Comparison of ENCODE assay signal across 12 mouse cellular contexts in genomic region chr7:132801509-132801908, GRCm38 (mm10). TPM values are rescaled to one million over a fixed set of nuclear protein-coding genes. Genes with fewer than 3 reads are reported as not detected.
DNase-seq lines count a peak whose midpoint lies in the region; ATAC-seq and TF ChIP-seq lines count a peak whose summit lies in the region.
"Had no signal": no experiment of that assay in that cellular context is flagged by ENCODE, and none has a peak within 500 bp of the region (broad histone marks: within the 10 kb centered on the region; RNA-seq: fewer than 3 reads in every experiment).

No protein-coding gene starts in this region.

- 93% methylated on average over 5 of the region's 5 CpGs for WGBS in forebrain, embryonic 11.5 days
- WGBS in forebrain, postnatal 0 days, result 93% methylated on average over 5 of the region's 5 CpGs
- 81% methylated on average over 5 of the region's 5 CpGs for WGBS in kidney, postnatal 0 days
- 73% methylated on average over 5 of the region's 5 CpGs for WGBS in spleen, adult 2 months
- 78% methylated on average over 5 of the region's 5 CpGs for WGBS in stomach, postnatal 0 days

- no peak for TF ChIP-seq EP300 in stomach, postnatal 0 days (optimal IDR thresholded peaks at IDR 0.05)

- H3K9me3 ChIP-seq in forebrain, embryonic 11.5 days (ENCODE audit: control insufficient read depth, low read length), result no peaks in the 10 kb centered on the region
- H3K9me3 ChIP-seq in forebrain, postnatal 0 days (ENCODE audit: low read length), result no peaks in the 10 kb centered on the region
- no peaks in the 10 kb centered on the region for H3K9me3 ChIP-seq in kidney, postnatal 0 days (replicated peaks; ENCODE audit: low read length)
- H3K9me3 ChIP-seq in stomach, postnatal 0 days (ENCODE audit: control insufficient read depth, low read length), result no peaks in the 10 kb centered on the region
- H3K9me3 ChIP-seq: hindbrain, embryonic 12.5 days; limb, embryonic 13.5 days had no signal

- intact Hi-C loops in left cerebral cortex, postnatal 4 days (cut with DNase I), result no loop called here

- no peak overlapping the region for H3K27ac ChIP-seq in forebrain, embryonic 11.5 days (ENCODE audit: low read depth, low read length)
- H3K27ac ChIP-seq in forebrain, postnatal 0 days (ENCODE audit: low read depth, low read length), result no peak overlapping the region
- H3K27ac ChIP-seq in kidney, postnatal 0 days, result peak overlapping the region; percentile 68
- peak overlapping the region; percentile 35; the same call in 1 of the 2 replicates for H3K27ac ChIP-seq in spleen, adult 2 months (ENCODE audit: insufficient read depth, low read length)
- peak overlapping the region; percentile 45; the same call in 1 of the 2 replicates for H3K27ac ChIP-seq in stomach, postnatal 0 days (replicated peaks)
- H3K27ac ChIP-seq: hindbrain, embryonic 12.5 days; limb, embryonic 13.5 days had no signal

- no peak for ATAC-seq in forebrain, embryonic 11.5 days (replicated peaks; ENCODE audit: low FRiP score)
- no peak for ATAC-seq in forebrain, postnatal 0 days
- no peak for ATAC-seq in kidney, postnatal 0 days (replicated peaks; ENCODE audit: low FRiP score, low read depth)
- ATAC-seq in stomach, postnatal 0 days (ENCODE audit: low FRiP score, low TSS enrichment), result peak; percentile 22; the same call in 1 of the 2 replicates

- no peak overlapping the region for H3K9ac ChIP-seq in forebrain, embryonic 11.5 days (ENCODE audit: low read length)
- no peak overlapping the region for H3K9ac ChIP-seq in forebrain, postnatal 0 days
- H3K9ac ChIP-seq in kidney, postnatal 0 days (ENCODE audit: low read depth, low read length), result no peak overlapping the region
- no peak overlapping the region for H3K9ac ChIP-seq in stomach, postnatal 0 days (ENCODE audit: low read length)
- H3K9ac ChIP-seq: hindbrain, embryonic 12.5 days; limb, embryonic 13.5 days had no signal

- H3K4me1 ChIP-seq in forebrain, embryonic 11.5 days (replicated peaks; ENCODE audit: control insufficient read depth, insufficient read depth, low read length), result peaks cover 3% of the 10 kb centered on the region; the same call in 1 of the 2 replicates
- H3K4me1 ChIP-seq in forebrain, postnatal 0 days (ENCODE audit: insufficient read depth), result peaks cover 11% of the 10 kb centered on the region; the same call in 1 of the 2 replicates
- H3K4me1 ChIP-seq in kidney, postnatal 0 days (replicated peaks; ENCODE audit: insufficient read depth, low read length), result peaks cover 41% of the 10 kb centered on the region
- peaks cover 44% of the 10 kb centered on the region; the same call in 1 of the 2 replicates for H3K4me1 ChIP-seq in spleen, adult 2 months (ENCODE audit: control insufficient read depth, insufficient read depth, insufficient read length)
- H3K4me1 ChIP-seq in stomach, postnatal 0 days (replicated peaks; ENCODE audit: control insufficient read depth, insufficient read depth), result peaks cover 2% of the 10 kb centered on the region; the same call in 1 of the 2 replicates

- H3K36me3 ChIP-seq in forebrain, embryonic 11.5 days (ENCODE audit: control insufficient read depth, insufficient read depth, low read length), result no peaks in the 10 kb centered on the region
- H3K36me3 ChIP-seq in forebrain, postnatal 0 days (ENCODE audit: insufficient read depth), result no peaks in the 10 kb centered on the region
- H3K36me3 ChIP-seq in kidney, postnatal 0 days (ENCODE audit: insufficient read depth, low read length), result 0 out of 2 replicates have a peak, but pooled peaks cover 2% of the 10 kb centered on the region
- no peaks in the 10 kb centered on the region for H3K36me3 ChIP-seq in spleen, adult 2 months (ENCODE audit: control insufficient read depth, insufficient read depth, low read length)
- H3K36me3 ChIP-seq in stomach, postnatal 0 days (ENCODE audit: control insufficient read depth, insufficient read depth, low read length), result no peaks in the 10 kb centered on the region
- H3K36me3 ChIP-seq: hindbrain, embryonic 12.5 days had no signal

- no peak for TF ChIP-seq CTCF in forebrain, postnatal 0 days (IDR thresholded peaks at IDR 0.05; ENCODE audit: low read depth)
- no peak for TF ChIP-seq CTCF in kidney, postnatal 0 days (IDR thresholded peaks at IDR 0.05; ENCODE audit: low read depth)
- TF ChIP-seq CTCF in spleen, adult 2 months (IDR thresholded peaks at IDR 0.05; ENCODE audit: extremely low read depth, insufficient read depth, insufficient read length, insufficient replicate concordance), result no peak
- no peak for TF ChIP-seq CTCF in stomach, postnatal 0 days (IDR thresholded peaks at IDR 0.05; ENCODE audit: low read depth)

- no peaks in the 10 kb centered on the region for H3K27me3 ChIP-seq in forebrain, embryonic 11.5 days (ENCODE audit: control insufficient read depth, insufficient read depth, low read length)
- no peaks in the 10 kb centered on the region for H3K27me3 ChIP-seq in forebrain, postnatal 0 days (ENCODE audit: insufficient read depth, low read length)
- no peaks in the 10 kb centered on the region for H3K27me3 ChIP-seq in kidney, postnatal 0 days (ENCODE audit: insufficient read depth, low read length)
- no peaks in the 10 kb centered on the region for H3K27me3 ChIP-seq in spleen, adult 2 months (ENCODE audit: control insufficient read depth, insufficient read depth, low read length)
- no peaks in the 10 kb centered on the region for H3K27me3 ChIP-seq in stomach, postnatal 0 days (ENCODE audit: control insufficient read depth, insufficient read depth, low read length)
- H3K27me3 ChIP-seq: hindbrain, embryonic 12.5 days; limb, embryonic 13.5 days had no signal

- no peak overlapping the region for H3K4me2 ChIP-seq in forebrain, embryonic 11.5 days (ENCODE audit: low read depth, low read length, severe bottlenecking)
- H3K4me2 ChIP-seq in forebrain, postnatal 0 days (ENCODE audit: low read depth), result no peak overlapping the region
- H3K4me2 ChIP-seq in kidney, postnatal 0 days (ENCODE audit: low read length), result no peak overlapping the region
- no peak overlapping the region for H3K4me2 ChIP-seq in stomach, postnatal 0 days (replicated peaks; ENCODE audit: low read depth)
- H3K4me2 ChIP-seq: hindbrain, embryonic 12.5 days; limb, embryonic 13.5 days had no signal

- peak; percentile 35 for DNase-seq in forebrain, embryonic 11.5 days (ENCODE audit: low spot score)
- no peak for DNase-seq in forebrain, postnatal 0 days
- DNase-seq in kidney, postnatal 0 days (ENCODE audit: low spot score), result no peak
- DNase-seq in kidney, adult 9 months, result no peak
- no peak for DNase-seq in spleen, adult 2 months (ENCODE audit: low read depth in 1 of 2, low spot score in 2 of 2)
- DNase-seq in spleen, adult 12 weeks (ENCODE audit: low spot score), result no peak
- DNase-seq in stomach, postnatal 0 days (ENCODE audit: low spot score), result no peak
- DNase-seq in left cerebral cortex, postnatal 4 days, result no peak
- DNase-seq: embryo, embryonic 11 days; gastrocnemius, postnatal 10 days had no signal

- no peak overlapping the region for H3K4me3 ChIP-seq in forebrain, embryonic 11.5 days (ENCODE audit: low read depth, low read length)
- H3K4me3 ChIP-seq in forebrain, postnatal 0 days (ENCODE audit: low read depth, low read length), result no peak overlapping the region
- H3K4me3 ChIP-seq in kidney, postnatal 0 days (replicated peaks; ENCODE audit: low read depth, low read length), result no peak overlapping the region
- H3K4me3 ChIP-seq in spleen, adult 2 months (ENCODE audit: extremely low read depth, insufficient read depth, insufficient read length), result no peak overlapping the region
- no peak overlapping the region for H3K4me3 ChIP-seq in stomach, postnatal 0 days (ENCODE audit: low read depth, low read length)
- H3K4me3 ChIP-seq: hindbrain, embryonic 12.5 days; limb, embryonic 13.5 days had no signal

- TF ChIP-seq POLR2A in spleen, adult 2 months (IDR thresholded peaks at IDR 0.05; ENCODE audit: low read depth, low read length), result no peak

RNA-seq across cellular contexts. Expression of gene Fam53b, which starts 12.2 kb away (rescaled TPM):
- 44.3 and 45.5 TPM in 2 replicates for polyA plus RNA-seq in forebrain, embryonic 11.5 days (2014; fragmentation: Nextera tagmentation; extraction: Ambion mirVana)
- total RNA-seq in forebrain, postnatal 0 days (2014; rRNA removed), result 5.6 and 15.4 TPM in 2 replicates
- polyA plus RNA-seq in forebrain, postnatal 0 days (2015; fragmentation: Nextera tagmentation; extraction: Ambion mirVana), result 5.6 and 5.8 TPM in 2 replicates
- 17.1 and 17.5 TPM in 2 replicates for polyA plus RNA-seq in kidney, postnatal 0 days (2015; fragmentation: Nextera tagmentation; extraction: Ambion mirVana)
- 52.4 and 63.2 TPM in 2 replicates for polyA plus RNA-seq in spleen, adult 2 months (2012; rRNA removed)
- polyA plus RNA-seq in stomach, postnatal 0 days (2015; fragmentation: Nextera tagmentation; extraction: Ambion mirVana), result 8.4 and 8.5 TPM in 2 replicates
- total RNA-seq in left cerebral cortex, postnatal 4 days (2021), result 10 to 100 TPM; 13.4 to 13.8 TPM

RNA-seq across cellular contexts. Expression of gene Eef1akmt2, which starts 51.0 kb away (rescaled TPM):
- 80.7 and 91.7 TPM in 2 replicates for polyA plus RNA-seq in forebrain, embryonic 11.5 days (2014; fragmentation: Nextera tagmentation; extraction: Ambion mirVana)
- total RNA-seq in forebrain, postnatal 0 days (2014; rRNA removed), result 86.1 and 101 TPM in 2 replicates
- polyA plus RNA-seq in forebrain, postnatal 0 days (2015; fragmentation: Nextera tagmentation; extraction: Ambion mirVana), result 77.3 and 85.9 TPM in 2 replicates
- polyA plus RNA-seq in kidney, postnatal 0 days (2015; fragmentation: Nextera tagmentation; extraction: Ambion mirVana), result 74.0 and 76.6 TPM in 2 replicates
- 3.3 and 4.6 TPM in 2 replicates for polyA plus RNA-seq in spleen, adult 2 months (2012; rRNA removed)
- 39.0 and 39.9 TPM in 2 replicates for polyA plus RNA-seq in stomach, postnatal 0 days (2015; fragmentation: Nextera tagmentation; extraction: Ambion mirVana)
- 10 to 100 TPM; 41.2 to 41.6 TPM for total RNA-seq in left cerebral cortex, postnatal 4 days (2021)

RNA-seq across cellular contexts. Expression of gene Abraxas2, which starts 57.5 kb away (rescaled TPM):
- polyA plus RNA-seq in forebrain, embryonic 11.5 days (2014; fragmentation: Nextera tagmentation; extraction: Ambion mirVana), result 34.9 and 40.6 TPM in 2 replicates
- total RNA-seq in forebrain, postnatal 0 days (2014; rRNA removed), result 36.8 and 38.2 TPM in 2 replicates
- 21.1 and 32.9 TPM in 2 replicates for polyA plus RNA-seq in forebrain, postnatal 0 days (2015; fragmentation: Nextera tagmentation; extraction: Ambion mirVana)
- polyA plus RNA-seq in kidney, postnatal 0 days (2015; fragmentation: Nextera tagmentation; extraction: Ambion mirVana), result 31.1 and 35.5 TPM in 2 replicates
- polyA plus RNA-seq in spleen, adult 2 months (2012; rRNA removed), result 7.1 and 7.2 TPM in 2 replicates
- 18.7 and 20.2 TPM in 2 replicates for polyA plus RNA-seq in stomach, postnatal 0 days (2015; fragmentation: Nextera tagmentation; extraction: Ambion mirVana)
- total RNA-seq in left cerebral cortex, postnatal 4 days (2021), result 10 to 100 TPM; 27.5 to 29.9 TPM

Comparison
In these comparisons a context has a peak if more than half of its experiments do, and no peak if none do; other contexts are left out.
1. H3K27ac ChIP-seq: peak in kidney, postnatal 0 days (single experiment), spleen, adult 2 months (single experiment) and stomach, postnatal 0 days (single experiment); none in forebrain, embryonic 11.5 days (single experiment) and forebrain, postnatal 0 days (single experiment).